Mouse (Mus musculus): ENCODE results near the gene Higd1c. TPM values are rescaled to one million over a fixed set of nuclear protein-coding genes. Genes with fewer than 3 reads are reported as not detected.

Higd1c gene
- not detected for total RNA-seq (2023)

DNA sequence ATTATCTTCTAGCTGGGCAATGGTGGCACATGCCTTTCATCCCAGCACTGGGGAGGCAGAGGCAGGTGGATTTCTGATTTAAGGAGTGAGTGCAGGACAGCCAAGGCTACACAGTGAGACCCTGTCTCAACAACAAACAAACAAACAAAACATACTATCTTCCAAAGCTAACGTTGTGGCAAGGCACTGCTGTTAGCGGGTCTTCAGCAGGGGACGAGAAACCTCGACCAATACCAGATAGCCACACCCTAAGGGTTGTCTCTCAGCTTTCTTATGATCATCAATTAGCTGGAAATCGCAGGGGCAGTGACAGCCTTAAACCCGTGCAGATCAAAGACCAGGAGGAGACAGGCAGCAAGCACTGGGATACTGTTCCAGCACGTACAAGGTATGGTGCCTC is at the start of gene Higd1c:
TSS of gene Higd1c (plus strand) at position 301 of the 400 bp plus-strand sequence.

GRCm38 (mm10) chr15:100334629-100335028 is 29.7 kb upstream of the Higd1c start, which contains the start of gene Mettl7a3:
Gene Mettl7a3, plus strand, starts transcription at chr15:100334929.

GRCm38 (mm10) chr15:100352711-100353250 is 11.6 kb upstream of the Higd1c start, which contains the start of the genes Methig1 and Mettl7a2:
Gene Methig1, plus strand, starts transcription at chr15:100353149.
Gene Mettl7a2, plus strand, starts transcription at chr15:100353200.

DNA sequence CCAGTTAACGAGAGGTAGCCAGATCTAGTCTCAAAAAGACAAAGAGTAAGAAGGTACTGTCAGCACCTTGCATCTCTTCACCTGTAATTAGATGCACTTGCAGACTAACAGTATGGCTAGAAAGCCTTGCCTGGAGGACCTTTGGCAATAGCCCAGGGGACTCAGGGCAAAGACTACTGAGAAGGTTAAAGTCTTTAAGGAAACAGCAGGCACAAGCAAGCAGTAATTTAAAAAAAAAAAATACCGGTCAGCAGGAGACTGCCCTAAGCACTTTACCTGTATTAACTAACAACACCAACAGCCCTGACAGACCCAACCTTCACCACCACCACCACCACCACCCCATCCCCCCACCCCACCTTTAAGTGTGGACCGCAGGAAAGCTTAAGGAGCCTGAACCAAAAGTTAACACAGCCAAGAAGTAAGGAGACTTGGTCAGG is 57.4 kb downstream of the Higd1c start, which contains the start of gene Gm5475:
TSS of gene Gm5475 (plus strand) at position 390 of the 440 bp plus-strand sequence.

DNA sequence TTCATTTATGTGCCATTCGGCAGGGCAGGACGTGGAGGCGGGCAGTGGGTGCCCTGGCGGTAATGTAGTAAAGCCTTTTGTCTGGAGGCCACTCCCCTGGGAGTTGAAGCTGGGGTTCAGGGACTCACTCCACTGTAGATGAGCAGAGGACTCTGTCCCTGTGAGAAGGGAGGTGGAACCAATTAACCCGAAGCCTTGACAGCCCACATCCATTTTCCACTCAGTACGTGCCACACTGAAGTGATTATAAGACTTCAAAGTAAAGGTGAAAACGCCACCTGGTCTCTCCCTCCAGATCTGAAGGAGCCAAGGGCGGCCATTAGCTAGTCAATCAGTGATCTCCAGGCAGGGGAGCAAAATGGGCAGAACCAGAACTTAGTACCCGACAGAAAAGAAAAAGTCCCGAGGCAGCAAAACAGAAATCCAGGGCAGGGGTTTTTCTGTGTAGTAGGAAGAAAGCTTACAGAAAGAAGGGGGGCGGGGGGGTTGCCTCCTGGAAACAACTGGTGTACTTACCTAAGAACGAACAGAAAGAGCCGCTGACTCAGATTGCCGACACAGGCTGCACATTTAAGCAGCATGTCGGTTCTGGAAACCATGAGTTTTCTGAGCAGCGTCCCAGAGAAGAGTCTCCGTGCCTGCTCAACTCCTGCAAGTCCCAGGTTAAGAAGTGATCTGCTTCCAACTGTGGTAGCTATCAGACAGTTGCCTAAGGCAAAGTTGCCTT is 60.2 kb downstream of the Higd1c start, which contains the start of gene Slc11a2:
TSS of gene Slc11a2 (minus strand) at position 677 of the 727 bp plus-strand sequence.

Other genes starting within 250 kb of the Higd1c start
- 102 TPM for gene Atf1, start 136.7 kb upstream of the Higd1c start, total RNA-seq (2023)
- not detected for gene Tmprss12, start 83.7 kb upstream of the Higd1c start, total RNA-seq (2023)
- 18.4 TPM for gene Mettl7a1, start 60.4 kb upstream of the Higd1c start, total RNA-seq (2023)
- not detected for gene Mettl7a3, start 29.6 kb upstream of the Higd1c start, total RNA-seq (2023)
- gene Methig1, start 11.4 kb upstream of the Higd1c start, total RNA-seq (2023), result not detected
- not detected for gene Mettl7a2, start 11.3 kb upstream of the Higd1c start, total RNA-seq (2023)
- gene Gm5475, start 57.6 kb downstream of the Higd1c start, total RNA-seq (2023), result not detected
- 36.1 TPM for gene Slc11a2, start 60.5 kb downstream of the Higd1c start, total RNA-seq (2023)
- 44.3 TPM for gene Letmd1, start 104.5 kb downstream of the Higd1c start, total RNA-seq (2023)
- gene Csrnp2, start 130.9 kb downstream of the Higd1c start, total RNA-seq (2023), result 9.8 TPM
- gene Tfcp2, start 187.5 kb downstream of the Higd1c start, total RNA-seq (2023), result 11.7 TPM
- 62.9 TPM for gene Pou6f1, start 235.4 kb downstream of the Higd1c start, total RNA-seq (2023)